Mouse (Mus musculus): ENCODE results near the gene Lrrc74a. TPM values are rescaled to one million over a fixed set of nuclear protein-coding genes. Genes with fewer than 3 reads are reported as not detected.

Gene Lrrc74a
- total RNA-seq, 1 experiment, result not detected

- Histone ChIP-seq H3K4me1 (ENCODE audit: control insufficient read depth in 2 of 2, insufficient read depth in 2 of 2, low read length in 2 of 2, poor library complexity in 1 of 2) (peaks cover 17 to 65% of the 10 kb centered on the region in 2 experiments; a peak in 3 of 4 replicates), H3K9me3 (ENCODE audit: control insufficient read depth, insufficient read depth, low read depth, low read length) (no peaks in the 10 kb centered on the region), H3K4me3 (ENCODE audit: insufficient read depth in 1 of 2, low read depth in 1 of 2, low read length in 2 of 2, poor library complexity in 1 of 2, severe bottlenecking in 1 of 2) (no peak overlapping the region), H3K27ac (ENCODE audit: insufficient read depth, low read depth, low read length, poor library complexity, severe bottlenecking) (no peak overlapping the region), H3K9ac (ENCODE audit: insufficient read depth, low read depth, low read length, poor library complexity, severe bottlenecking) (no peak overlapping the region), H3K36me3 (ENCODE audit: control insufficient read depth, insufficient read depth, low read length, poor library complexity, severe bottlenecking) (no peaks in the 10 kb centered on the region)
- in situ Hi-C loops (cut with MboI; ENCODE audit: low sequenced_read_pairs in 2 of 2, unreplicated experiment in 2 of 2), result no loop called here
- no peak for DNase-seq (ENCODE audit: low read depth, low spot score)
- no peak for TF ChIP-seq ZC3H11A (IDR thresholded peaks at IDR 0.05; ENCODE audit: borderline replicate concordance, low read depth, low read length)
- TF ChIP-seq MAFK (IDR thresholded peaks at IDR 0.05; ENCODE audit: insufficient read depth, low read depth, low read length), result no peak
- no peak for TF ChIP-seq HCFC1 (IDR thresholded peaks at IDR 0.05; ENCODE audit: borderline replicate concordance, insufficient read depth, low read length)
- no peak for TF ChIP-seq CHD2 (IDR thresholded peaks at IDR 0.05; ENCODE audit: low read depth, low read length)
- TF ChIP-seq ZNF384 (IDR thresholded peaks at IDR 0.05; ENCODE audit: low read depth, low read length), result no peak
Measured at GRCm38 (mm10) chr12:86807795-86808128, 73.6 kb downstream of the Lrrc74a start.

- DNase-seq (ENCODE audit: low read depth, low spot score), result no peak
- H3K27ac ChIP-seq (ENCODE audit: insufficient read depth, low read depth, low read length, poor library complexity, severe bottlenecking), result peak overlapping the region; percentile 61; the same call in 1 of the 2 replicates
- H3K36me3 ChIP-seq (ENCODE audit: control insufficient read depth, insufficient read depth, low read length, poor library complexity, severe bottlenecking), result no peaks in the 10 kb centered on the region
- peaks cover 15 to 54% of the 10 kb centered on the region in 2 experiments; a peak in 3 of 4 replicates for H3K4me1 ChIP-seq (ENCODE audit: control insufficient read depth in 2 of 2, insufficient read depth in 2 of 2, low read length in 2 of 2, poor library complexity in 1 of 2)
- H3K9ac ChIP-seq (ENCODE audit: insufficient read depth, low read depth, low read length, poor library complexity, severe bottlenecking), result no peak overlapping the region
- in situ Hi-C loops (cut with MboI; ENCODE audit: low sequenced_read_pairs in 2 of 2, unreplicated experiment in 2 of 2), result no loop called here
- H3K4me3 ChIP-seq (ENCODE audit: insufficient read depth in 1 of 2, low read depth in 1 of 2, low read length in 2 of 2, poor library complexity in 1 of 2, severe bottlenecking in 1 of 2), result no peak overlapping the region
- TF ChIP-seq HCFC1 (IDR thresholded peaks at IDR 0.05; ENCODE audit: borderline replicate concordance, insufficient read depth, low read length) (no peak), CHD2 (IDR thresholded peaks at IDR 0.05; ENCODE audit: low read depth, low read length) (no peak), ZC3H11A (IDR thresholded peaks at IDR 0.05; ENCODE audit: borderline replicate concordance, low read depth, low read length) (no peak), MAFK (IDR thresholded peaks at IDR 0.05; ENCODE audit: insufficient read depth, low read depth, low read length) (no peak), ZNF384 (IDR thresholded peaks at IDR 0.05; ENCODE audit: low read depth, low read length) (no peak)
- H3K9me3 ChIP-seq (ENCODE audit: control insufficient read depth, insufficient read depth, low read depth, low read length), result no peaks in the 10 kb centered on the region
Measured at GRCm38 (mm10) chr12:86808856-86809255, 74.7 kb downstream of the Lrrc74a start.

- DNase-seq (ENCODE audit: low read depth, low spot score), result no peak
- H3K4me3 ChIP-seq (ENCODE audit: insufficient read depth in 1 of 2, low read depth in 1 of 2, low read length in 2 of 2, poor library complexity in 1 of 2, severe bottlenecking in 1 of 2), result no peak overlapping the region
- TF ChIP-seq ZNF384 (IDR thresholded peaks at IDR 0.05; ENCODE audit: low read depth, low read length), result no peak
- no peak for TF ChIP-seq CHD2 (IDR thresholded peaks at IDR 0.05; ENCODE audit: low read depth, low read length)
- no peak for TF ChIP-seq ZC3H11A (IDR thresholded peaks at IDR 0.05; ENCODE audit: borderline replicate concordance, low read depth, low read length)
- no peak for TF ChIP-seq HCFC1 (IDR thresholded peaks at IDR 0.05; ENCODE audit: borderline replicate concordance, insufficient read depth, low read length)
- no peak for TF ChIP-seq MAFK (IDR thresholded peaks at IDR 0.05; ENCODE audit: insufficient read depth, low read depth, low read length)
- H3K4me1 ChIP-seq (ENCODE audit: control insufficient read depth in 2 of 2, insufficient read depth in 2 of 2, low read length in 2 of 2, poor library complexity in 1 of 2), result peaks cover 9 to 52% of the 10 kb centered on the region in 2 experiments; a peak in 3 of 4 replicates
- no peaks in the 10 kb centered on the region for H3K9me3 ChIP-seq (ENCODE audit: control insufficient read depth, insufficient read depth, low read depth, low read length)
- H3K27ac ChIP-seq (ENCODE audit: insufficient read depth, low read depth, low read length, poor library complexity, severe bottlenecking), result peak overlapping the region; percentile 61; the same call in 1 of the 2 replicates
- in situ Hi-C loops (cut with MboI; ENCODE audit: low sequenced_read_pairs in 2 of 2, unreplicated experiment in 2 of 2), result no loop called here
- H3K9ac ChIP-seq (ENCODE audit: insufficient read depth, low read depth, low read length, poor library complexity, severe bottlenecking), result no peak overlapping the region
- H3K36me3 ChIP-seq (ENCODE audit: control insufficient read depth, insufficient read depth, low read length, poor library complexity, severe bottlenecking), result no peaks in the 10 kb centered on the region
Measured at GRCm38 (mm10) chr12:86810040-86810439, 75.9 kb downstream of the Lrrc74a start.

- in situ Hi-C loops (cut with MboI; ENCODE audit: low sequenced_read_pairs in 2 of 2, unreplicated experiment in 2 of 2), result no loop called here
- no peaks in the 10 kb centered on the region for H3K9me3 ChIP-seq (ENCODE audit: control insufficient read depth, insufficient read depth, low read depth, low read length)
- peak overlapping the region; percentile 8; the same call in 1 of the 2 replicates for H3K9ac ChIP-seq (ENCODE audit: insufficient read depth, low read depth, low read length, poor library complexity, severe bottlenecking)
- H3K36me3 ChIP-seq (ENCODE audit: control insufficient read depth, insufficient read depth, low read length, poor library complexity, severe bottlenecking), result no peaks in the 10 kb centered on the region
- H3K4me3 ChIP-seq (ENCODE audit: insufficient read depth in 1 of 2, low read depth in 1 of 2, low read length in 2 of 2, poor library complexity in 1 of 2, severe bottlenecking in 1 of 2), result no peak overlapping the region; a peak in 1 of 4 replicates
- TF ChIP-seq ZC3H11A (IDR thresholded peaks at IDR 0.05; ENCODE audit: borderline replicate concordance, low read depth, low read length) (no peak), MAFK (IDR thresholded peaks at IDR 0.05; ENCODE audit: insufficient read depth, low read depth, low read length) (no peak), ZNF384 (IDR thresholded peaks at IDR 0.05; ENCODE audit: low read depth, low read length) (no peak), HCFC1 (IDR thresholded peaks at IDR 0.05; ENCODE audit: borderline replicate concordance, insufficient read depth, low read length) (no peak), CHD2 (IDR thresholded peaks at IDR 0.05; ENCODE audit: low read depth, low read length) (no peak)
- H3K27ac ChIP-seq (ENCODE audit: insufficient read depth, low read depth, low read length, poor library complexity, severe bottlenecking), result no peak overlapping the region; the same call in 1 of the 2 replicates
- peaks cover 4 to 54% of the 10 kb centered on the region in 2 experiments; a peak in 3 of 4 replicates for H3K4me1 ChIP-seq (ENCODE audit: control insufficient read depth in 2 of 2, insufficient read depth in 2 of 2, low read length in 2 of 2, poor library complexity in 1 of 2)
- no peak for DNase-seq (ENCODE audit: low read depth, low spot score)
Measured at GRCm38 (mm10) chr12:86810725-86811444, 76.7 kb downstream of the Lrrc74a start.

All from ES-E14 (cell line).